Mouse (Mus musculus): ENCODE data around the gene Sec23a.

- TF ChIP-seq CTCF (IDR thresholded peaks at IDR 0.05; ENCODE audit: low read depth) (no peak), EP300 (IDR thresholded peaks at IDR 0.05; ENCODE audit: low read depth) (peak; percentile 60; the same call in 1 of the 2 replicates)
Measured at GRCm38 (mm10) chr12:59011844-59012709, at the start of gene Sec23a.
